28 mouse cellular contexts compared by ENCODE assay signal in the genomic region with DNA sequence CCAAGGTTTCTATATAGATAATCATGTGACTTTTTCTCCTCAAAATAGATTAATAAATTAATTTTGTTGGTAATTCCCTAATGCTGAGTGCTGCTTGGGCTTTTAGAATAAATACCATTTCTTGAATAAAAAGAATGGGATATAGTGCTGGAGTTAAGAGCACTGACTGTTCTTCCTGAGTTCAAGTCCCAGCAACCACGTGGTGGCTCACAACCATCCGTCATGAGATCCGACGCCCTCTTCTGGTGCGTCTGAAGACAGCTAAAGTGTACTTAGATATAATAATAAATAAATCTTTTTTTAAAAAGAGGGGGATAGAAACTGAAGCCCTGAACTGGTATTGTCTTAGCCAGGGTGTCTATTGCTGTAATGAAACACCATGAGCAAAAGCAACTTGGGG. TPM values are rescaled to one million over a fixed set of nuclear protein-coding genes. Genes with fewer than 3 reads are reported as not detected.
A peak's percentile ranks its signal among the peaks of the same experiment; 100 is the strongest.
DNase-seq lines count a peak whose midpoint lies in the region; ATAC-seq and TF ChIP-seq lines count a peak whose summit lies in the region.
"Had no signal": no experiment of that assay in that cellular context is flagged by ENCODE, and none has a peak within 500 bp of the region (broad histone marks: within the 10 kb centered on the region; RNA-seq: fewer than 3 reads in every experiment).

No protein-coding gene starts in this region.

- intact Hi-C loops in heart, adult 2 months (cut with DNase I): no loop called here
- intact Hi-C loops in heart, postnatal 25 days (cut with DNase I): no loop called here

- TF ChIP-seq CTCF in heart, adult 2 months (IDR thresholded peaks at IDR 0.05): peak; percentile 6; the same call in 1 of the 2 replicates
- peak; percentile 18; the same call in 1 of the 2 replicates for TF ChIP-seq CTCF in layer of hippocampus, adult 2 months (conservative IDR thresholded peaks at IDR 0.05)

- H3K4me1 ChIP-seq in heart, adult 2 months (ENCODE audit: control insufficient read depth, insufficient read depth, low read length): no peaks in the 10 kb centered on the region
- H3K4me1 ChIP-seq: embryonic facial prominence, embryonic 15.5 days; heart, embryonic 15.5 days; hindbrain, embryonic 15.5 days had no signal

- ATAC-seq in erythroid progenitor cell, adult 5-6 weeks (replicated peaks; ENCODE audit: low FRiP score, poor library complexity, severe bottlenecking): no peak
- ATAC-seq: forebrain, embryonic 15.5 days had no signal

- no peak for TF ChIP-seq EP300 in heart, adult 2 months (IDR thresholded peaks at IDR 0.05; ENCODE audit: insufficient read depth, low read depth, low read length)

- H3K36me3 ChIP-seq in heart, adult 2 months (ENCODE audit: control insufficient read depth, insufficient read depth, low read length): no peaks in the 10 kb centered on the region
- H3K36me3 ChIP-seq: embryonic facial prominence, embryonic 15.5 days; forebrain, embryonic 15.5 days; heart, embryonic 15.5 days; hindbrain, embryonic 15.5 days had no signal

- H3K9ac ChIP-seq in heart, adult 2 months (ENCODE audit: low read depth, low read length): no peak overlapping the region
- H3K9ac ChIP-seq: embryonic facial prominence, embryonic 15.5 days; forebrain, embryonic 15.5 days; heart, embryonic 15.5 days; hindbrain, embryonic 15.5 days had no signal

- H3K4me3 ChIP-seq in heart, adult 2 months: no peak overlapping the region
- H3K4me3 ChIP-seq in layer of hippocampus, adult 2 months: no peak overlapping the region
- H3K4me3 ChIP-seq: embryonic facial prominence, embryonic 15.5 days; erythroblast, embryonic 14.5 days; forebrain, embryonic 15.5 days; heart, embryonic 15.5 days; hindbrain, embryonic 15.5 days had no signal

- DNase-seq in heart, adult 2 months: no peak
- DNase-seq in heart, postnatal 25 days (ENCODE audit: low spot score): no peak
- DNase-seq in layer of hippocampus, adult 2 months (ENCODE audit: low spot score in 2 of 2): no peak
- no peak for DNase-seq in layer of hippocampus, adult 8-10 months (ENCODE audit: low spot score in 2 of 2)
- DNase-seq in ES-CJ7 (ENCODE audit: low read depth, low spot score) (peak; percentile 54), ZHBTc4 (ENCODE audit: low read depth, low spot score) (peak; percentile 40)
- no peak for DNase-seq in heart, adult 11 months
- DNase-seq: adrenal gland, postnatal 25 days; cerebellum, adult 2 months; cerebellum, postnatal 10 days; embryo, embryonic 11 days; gastrocnemius, postnatal 36 days; heart, adult 18-20 months; heart, postnatal 36 days; kidney, adult 18-20 months had no signal

- no peak for TF ChIP-seq POLR2A in heart, adult 2 months (IDR thresholded peaks at IDR 0.05; ENCODE audit: insufficient read depth, low read depth, low read length)

- no peak overlapping the region for H3K27ac ChIP-seq in heart, adult 2 months
- H3K27ac ChIP-seq in layer of hippocampus, adult 2 months: no peak overlapping the region
- H3K27ac ChIP-seq: embryonic facial prominence, embryonic 15.5 days; forebrain, embryonic 15.5 days; heart, embryonic 15.5 days; hindbrain, embryonic 15.5 days had no signal

- 63% methylated on average over 5 of the region's 5 CpGs for WGBS in heart, adult 2 months

- no peaks in the 10 kb centered on the region for H3K79me2 ChIP-seq in heart, adult 2 months (replicated peaks; ENCODE audit: control insufficient read depth, insufficient read depth, low read length)

- H3K27me3 ChIP-seq in heart, adult 2 months (ENCODE audit: control insufficient read depth, insufficient read depth, low read length): no peaks in the 10 kb centered on the region
- H3K27me3 ChIP-seq: CH12.LX; embryonic facial prominence, embryonic 15.5 days; forebrain, embryonic 15.5 days; heart, embryonic 15.5 days; hindbrain, embryonic 15.5 days had no signal

RNA-seq across cellular contexts. Expression of gene Cxcr1, which starts 9.0 kb away (rescaled TPM):
- not detected for total RNA-seq in heart, adult 2 months (2021)
- not detected in 2 replicates for polyA plus RNA-seq in heart, adult 2 months (2012; rRNA removed)
- total RNA-seq in heart, postnatal 25 days (2021): not detected
- total RNA-seq in layer of hippocampus, adult 2 months (2021): not detected
- total RNA-seq in layer of hippocampus, adult 8-10 months (2022): under 1 TPM in 1 of 4 experiments, not detected in 3; 0.34 TPM
- not detected in 2 replicates for total RNA-seq in erythroid progenitor cell, adult 5-6 weeks (2015; ENCODE audit: low replicate concordance)
- not detected in 2 replicates for total RNA-seq in erythroid progenitor cell, adult 5-6 weeks (2017; ENCODE audit: low replicate concordance)
- total RNA-seq: adrenal gland, postnatal 25 days; CH12.LX; common myeloid progenitor, adult 5-6 weeks; gastrocnemius, adult 8-10 months; gastrocnemius, postnatal 36 days; heart, adult 18-20 months; heart, postnatal 36 days had no signal
- polyA plus RNA-seq: cerebellum, adult 2 months; embryonic facial prominence, embryonic 11.5 days; embryonic facial prominence, embryonic 15.5 days; erythroblast, embryonic 14.5 days; forebrain, embryonic 11.5 days; forebrain, embryonic 15.5 days; heart, embryonic 11.5 days; heart, embryonic 15.5 days; hindbrain, embryonic 15.5 days; kidney, embryonic 16.5 days had no signal

RNA-seq across cellular contexts. Expression of gene Arpc2, which starts 32.4 kb away (rescaled TPM):
- total RNA-seq in heart, adult 2 months (2021): 100 to 1,000 TPM; 130 to 132 TPM
- 85.5 and 111 TPM in 2 replicates for polyA plus RNA-seq in heart, adult 2 months (2012; rRNA removed)
- total RNA-seq in heart, postnatal 25 days (2021): 100 to 1,000 TPM; 134 to 140 TPM
- 100 to 1,000 TPM; 393 to 396 TPM for total RNA-seq in layer of hippocampus, adult 2 months (2021)
- 100 to 1,000 TPM; 324 to 350 (median 341) TPM for total RNA-seq in layer of hippocampus, adult 8-10 months (2022)
- 228 and 243 TPM in 2 replicates for total RNA-seq in erythroid progenitor cell, adult 5-6 weeks (2015; ENCODE audit: low replicate concordance)
- total RNA-seq in erythroid progenitor cell, adult 5-6 weeks (2017; ENCODE audit: low replicate concordance): 69.4 and 89.7 TPM in 2 replicates

RNA-seq across cellular contexts. Expression of gene Cxcr2, which starts 49.7 kb away (rescaled TPM):
- under 1 TPM; 0.14 to 0.52 TPM for total RNA-seq in heart, adult 2 months (2021)
- 0.82 and 1.3 TPM in 2 replicates for polyA plus RNA-seq in heart, adult 2 months (2012; rRNA removed)
- total RNA-seq in heart, postnatal 25 days (2021): under 1 TPM; 0.10 to 0.11 TPM
- total RNA-seq in layer of hippocampus, adult 2 months (2021): not detected
- total RNA-seq in layer of hippocampus, adult 8-10 months (2022): not detected
- total RNA-seq in erythroid progenitor cell, adult 5-6 weeks (2015; ENCODE audit: low replicate concordance): 6.3 and 6.8 TPM in 2 replicates
- 6.8 and 11.6 TPM in 2 replicates for total RNA-seq in erythroid progenitor cell, adult 5-6 weeks (2017; ENCODE audit: low replicate concordance)
- total RNA-seq: adrenal gland, postnatal 25 days; gastrocnemius, adult 8-10 months; gastrocnemius, postnatal 36 days had no signal

Comparison
In these comparisons a context has a peak if more than half of its experiments do, and no peak if none do; other contexts are left out.
1. DNase-seq: peak in ES-CJ7 (single experiment) and ZHBTc4 (single experiment); none in heart, adult 2 months (0 of 2), heart, postnatal 25 days (single experiment), layer of hippocampus, adult 2 months (0 of 2), layer of hippocampus, adult 8-10 months (0 of 2) and heart, adult 11 months (single experiment).
2. RNA of gene Cxcr2, which starts 49.7 kb away (total RNA-seq): 6.3 to 11.6 TPM in erythroid progenitor cell, adult 5-6 weeks; 0.14 to 0.52 TPM in heart, adult 2 months, 0.10 to 0.11 TPM in heart, postnatal 25 days, not detected in layer of hippocampus, adult 2 months and not detected in layer of hippocampus, adult 8-10 months; every median in the first group is over 4 times any median in the second.